Mouse (Mus musculus) ES-E14 (cell line): ENCODE measurements at regions not wholly inside any gene's neighbourhood (a gene's known extent, or its start where the extent isn't known, plus 50 kb on each side); places are given as distances from the start of the nearest gene placed in this dataset.

Experiments used
- DNase-seq: peaks from one replicate; pipeline ENCODE4 v3.0.0-alpha.2; 2013; ENCODE audit warnings: low read depth, low spot score
- H3K27ac ChIP-seq: 2 replicates; pipeline ENCODE4 v1.5.1; 2012; ENCODE audit warnings: low read depth, mild to moderate bottlenecking, low read length, moderate library complexity, mixed read lengths; ENCODE audit not compliant: poor library complexity, insufficient read depth, severe bottlenecking
- H3K36me3 ChIP-seq: 2 replicates; pipeline ENCODE4 v1.6.1; 2012; ENCODE audit warnings: mild to moderate bottlenecking, low read length, moderate library complexity, mixed read lengths; ENCODE audit not compliant: control insufficient read depth, poor library complexity, insufficient read depth, severe bottlenecking
- H3K4me1 ChIP-seq, 2 experiments: fragments of 150-350 bp in 1 of 2; sonication (generic) in 1 of 2; 2 replicates each; pipeline ENCODE4 v1.6.1; 2012; ENCODE audit warnings: low read length in 2 of 2, mild to moderate bottlenecking in 1 of 2, mixed read lengths in 1 of 2; ENCODE audit not compliant: control insufficient read depth in 2 of 2, insufficient read depth in 2 of 2, poor library complexity in 1 of 2
- H3K4me3 ChIP-seq, 2 experiments: fragments of 150-350 bp in 1 of 2; sonication (generic) in 1 of 2; 2 replicates each; pipeline ENCODE4 v1.5.1; 2012; ENCODE audit warnings: low read length in 2 of 2, low read depth in 1 of 2, mild to moderate bottlenecking in 1 of 2, mixed read lengths in 1 of 2; ENCODE audit not compliant: insufficient read depth in 1 of 2, poor library complexity in 1 of 2, severe bottlenecking in 1 of 2
- H3K9ac ChIP-seq: 2 replicates; pipeline ENCODE4 v1.6.1; 2012; ENCODE audit warnings: low read depth, mild to moderate bottlenecking, low read length, mixed read lengths; ENCODE audit not compliant: poor library complexity, insufficient read depth, severe bottlenecking
- H3K9me3 ChIP-seq: fragments of 150-350 bp; sonication (generic); 2 replicates; pipeline ENCODE4 v1.6.1; 2012; ENCODE audit warnings: low read depth, mild to moderate bottlenecking, low read length; ENCODE audit not compliant: control insufficient read depth, insufficient read depth
- CHD2 ChIP-seq: IDR thresholded peaks from 2 replicates; pipeline ENCODE4 v1.6.1; 2014; ENCODE audit warnings: mild to moderate bottlenecking, low read depth, low read length, inconsistent platforms
- HCFC1 ChIP-seq: IDR thresholded peaks from 2 replicates; pipeline ENCODE4 v1.6.1; 2012; ENCODE audit warnings: low read length, inconsistent platforms, borderline replicate concordance; ENCODE audit not compliant: insufficient read depth
- MAFK ChIP-seq: IDR thresholded peaks from 2 replicates; pipeline ENCODE4 v1.6.1; 2014; ENCODE audit warnings: mild to moderate bottlenecking, low read depth, low read length, inconsistent platforms; ENCODE audit not compliant: insufficient read depth
- ZC3H11A ChIP-seq: IDR thresholded peaks from 2 replicates; pipeline ENCODE4 v1.6.1; 2012; ENCODE audit warnings: low read depth, mild to moderate bottlenecking, inconsistent platforms, low read length, borderline replicate concordance
- ZNF384 ChIP-seq: IDR thresholded peaks from 2 replicates; pipeline ENCODE4 v1.6.1; 2012; ENCODE audit warnings: low read depth, low read length, inconsistent platforms
- in situ Hi-C, 2 experiments: fragments of 600-800 bp; cut with MboI; formaldehyde crosslinking; loops; one replicate each; pipeline ENCODE4 v1.15.1; 2025; ENCODE audit warnings: low sequenced_read_pairs in 2 of 2, inconsistent platforms in 1 of 2; ENCODE audit not compliant: unreplicated experiment in 2 of 2

DNA sequence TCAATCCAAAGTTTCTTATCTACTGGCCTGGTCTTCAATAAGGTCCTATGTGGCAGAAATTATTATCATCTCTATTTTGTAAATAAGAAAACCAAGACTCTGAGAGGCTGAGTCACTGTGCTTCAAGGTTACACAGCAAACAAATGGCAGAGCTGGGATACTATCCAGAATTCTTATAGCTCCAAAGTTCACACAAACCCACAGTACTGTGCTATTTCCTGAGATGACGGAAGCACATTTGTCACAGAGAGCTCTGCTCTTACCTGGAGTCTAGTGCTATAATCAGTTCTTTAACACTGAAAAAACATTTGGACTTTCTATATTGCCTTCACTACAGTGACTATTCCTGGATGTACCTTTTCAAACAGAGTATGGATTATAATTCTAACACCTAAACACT, 654.7 kb upstream of the Brinp1 start:
- H3K9me3 ChIP-seq, result no peaks in the 10 kb centered on the region
- no peak overlapping the region for H3K9ac ChIP-seq
- no peaks in the 10 kb centered on the region for H3K36me3 ChIP-seq
- DNase-seq, result no peak
- no peak overlapping the region for H3K27ac ChIP-seq
- in situ Hi-C loops, result no loop called here
- TF ChIP-seq HCFC1 (no peak), ZNF384 (no peak), MAFK (no peak), CHD2 (no peak), ZC3H11A (no peak)
- no peaks in the 10 kb centered on the region for H3K4me1 ChIP-seq
- H3K4me3 ChIP-seq, result no peak overlapping the region

DNA sequence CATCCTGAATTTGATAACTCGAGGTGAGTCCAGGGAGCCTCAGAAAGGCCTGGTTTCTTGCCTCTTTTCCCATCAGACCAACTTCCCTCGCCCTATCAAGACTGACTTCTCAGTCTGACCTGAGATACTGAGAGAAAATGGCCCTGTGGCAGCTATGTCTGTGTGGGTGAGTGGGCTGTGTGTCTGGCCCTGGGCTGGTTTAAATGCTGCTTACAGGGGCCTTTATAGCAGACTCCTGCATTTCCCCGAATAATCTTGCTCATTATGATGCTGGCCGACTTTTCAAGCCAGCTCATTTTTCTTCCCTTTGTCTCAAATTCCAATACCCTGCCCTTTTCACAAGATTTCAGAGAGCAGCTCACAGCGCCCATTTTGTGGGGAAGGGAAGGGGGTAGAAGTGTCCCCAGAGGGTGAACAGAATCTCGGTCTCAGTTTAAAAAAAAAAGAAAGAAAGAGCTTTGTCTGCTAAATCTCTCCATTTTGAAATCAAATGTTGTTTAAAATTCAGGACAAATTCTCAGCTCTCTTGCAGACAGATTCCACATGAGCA, 642.9 kb upstream of the Brinp1 start:
- Histone ChIP-seq H3K4me3 (no peak overlapping the region), H3K9me3 (no peaks in the 10 kb centered on the region), H3K36me3 (no peaks in the 10 kb centered on the region), H3K4me1 (no peaks in the 10 kb centered on the region), H3K9ac (no peak overlapping the region), H3K27ac (no peak overlapping the region)
- in situ Hi-C loops, result no loop called here
- TF ChIP-seq ZC3H11A, result no peak
- TF ChIP-seq HCFC1, result no peak
- TF ChIP-seq CHD2, result no peak
- no peak for TF ChIP-seq ZNF384
- no peak for TF ChIP-seq MAFK
- no peak for DNase-seq

DNA sequence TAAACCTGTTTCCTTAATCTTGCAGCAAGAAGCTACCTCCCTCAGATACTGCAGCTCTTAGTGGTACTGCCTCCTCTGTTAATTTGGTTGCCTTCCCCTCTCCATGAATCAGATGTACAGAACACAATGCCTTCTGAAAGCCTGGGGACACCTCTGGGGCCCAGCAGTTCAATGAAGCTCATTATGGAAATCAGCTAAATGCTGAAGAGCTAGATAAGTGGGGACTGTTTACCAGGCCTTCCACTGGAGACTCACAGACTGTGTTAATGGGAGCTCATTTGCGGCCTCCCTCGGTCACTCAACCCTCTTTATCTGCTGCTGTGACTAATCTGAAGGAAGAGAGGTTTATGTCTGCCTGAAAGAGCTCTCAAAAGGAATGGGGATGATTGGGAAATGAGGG, 639.8 kb upstream of the Brinp1 start:
- H3K4me1 ChIP-seq, result no peaks in the 10 kb centered on the region
- no peaks in the 10 kb centered on the region for H3K9me3 ChIP-seq
- no peak overlapping the region for H3K4me3 ChIP-seq
- H3K36me3 ChIP-seq, result no peaks in the 10 kb centered on the region
- H3K9ac ChIP-seq, result no peak overlapping the region
- no peak for TF ChIP-seq ZC3H11A
- TF ChIP-seq HCFC1, result no peak
- no peak for TF ChIP-seq CHD2
- TF ChIP-seq ZNF384, result no peak
- no peak for TF ChIP-seq MAFK
- no peak overlapping the region for H3K27ac ChIP-seq
- in situ Hi-C loops, result no loop called here
- DNase-seq, result no peak

DNA sequence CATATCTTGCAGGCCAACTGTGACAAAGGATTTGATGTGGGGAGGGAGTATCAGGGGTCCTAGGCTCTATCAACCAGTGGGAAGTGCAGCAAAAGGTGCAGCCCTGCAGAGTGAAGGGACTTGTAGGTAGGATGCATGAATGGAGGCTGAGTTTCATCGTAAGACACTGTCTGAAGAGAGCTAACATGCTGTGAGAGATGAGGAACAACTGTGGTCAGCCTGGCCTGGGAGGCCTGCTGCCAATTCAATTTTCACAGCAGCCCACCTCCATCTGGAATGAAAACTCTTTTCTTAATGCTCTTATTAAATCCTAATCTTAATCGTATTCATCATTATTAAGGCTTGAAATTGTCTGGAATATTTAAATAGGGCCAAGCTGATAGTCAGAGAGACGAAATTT, 622.1 kb upstream of the Brinp1 start:
- Histone ChIP-seq H3K4me3 (no peak overlapping the region), H3K9ac (no peak overlapping the region), H3K27ac (no peak overlapping the region), H3K4me1 (no peaks in the 10 kb centered on the region), H3K9me3 (no peaks in the 10 kb centered on the region), H3K36me3 (no peaks in the 10 kb centered on the region)
- no peak for TF ChIP-seq ZNF384
- in situ Hi-C loops, result no loop called here
- no peak for DNase-seq

DNA sequence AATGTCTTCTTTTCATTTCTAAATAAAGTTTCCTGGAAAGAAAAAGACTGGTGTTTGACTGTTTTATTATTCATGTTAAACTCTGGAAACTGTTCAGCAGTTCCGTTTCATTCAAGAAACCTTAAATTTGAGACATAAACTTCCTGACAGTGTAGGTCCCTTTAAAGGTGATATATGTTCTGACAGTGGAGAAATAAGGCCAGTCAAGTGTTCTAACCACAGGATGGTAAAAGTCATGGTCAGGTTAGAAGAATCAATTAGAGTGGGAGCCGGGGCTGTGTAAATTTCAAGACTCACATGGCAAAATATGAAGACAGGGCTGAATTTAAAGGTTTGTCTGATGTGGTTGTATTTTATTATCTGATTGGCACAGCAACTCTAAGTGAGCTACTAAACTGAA, 593.9 kb upstream of the Brinp1 start:
- H3K4me3 ChIP-seq, result no peak overlapping the region
- H3K27ac ChIP-seq, result no peak overlapping the region
- H3K36me3 ChIP-seq, result no peaks in the 10 kb centered on the region
- TF ChIP-seq HCFC1 (no peak), MAFK (no peak), ZNF384 (no peak), ZC3H11A (no peak), CHD2 (no peak)
- H3K4me1 ChIP-seq, result no peaks in the 10 kb centered on the region
- H3K9ac ChIP-seq, result no peak overlapping the region
- DNase-seq, result no peak
- H3K9me3 ChIP-seq, result no peaks in the 10 kb centered on the region
- in situ Hi-C loops, result no loop called here
